Comparison of ENCODE assay signal across 8 mouse cellular contexts in genomic region chr3:101601003-101601525, GRCm38 (mm10). TPM values are rescaled to one million over a fixed set of nuclear protein-coding genes. Genes with fewer than 3 reads are reported as not detected.
A peak's percentile ranks its signal among the peaks of the same experiment; 100 is the strongest.
DNase-seq lines count a peak whose midpoint lies in the region; ATAC-seq and TF ChIP-seq lines count a peak whose summit lies in the region.

No protein-coding gene starts in this region.

- peak overlapping the region; percentile 100 for H3K9ac ChIP-seq in heart, embryonic 11.5 days (ENCODE audit: low read depth, low read length)
- no peak overlapping the region for H3K9ac ChIP-seq in hindbrain, postnatal 0 days (replicated peaks; ENCODE audit: low read length)
- peak overlapping the region; percentile 14; the same call in 1 of the 2 replicates for H3K9ac ChIP-seq in midbrain, embryonic 14.5 days (replicated peaks; ENCODE audit: low read length)

- no peak for TF ChIP-seq CTCF in cortical plate, adult 2 months (IDR thresholded peaks at IDR 0.05; ENCODE audit: extremely low read depth, insufficient read depth, low read length)
- no peak for TF ChIP-seq CTCF in hindbrain, postnatal 0 days (IDR thresholded peaks at IDR 0.05; ENCODE audit: low read depth)

- peaks cover 68% of the 10 kb centered on the region for H3K4me1 ChIP-seq in heart, embryonic 11.5 days (ENCODE audit: control insufficient read depth, insufficient read depth, low read length)
- peaks cover 22% of the 10 kb centered on the region for H3K4me1 ChIP-seq in cortical plate, adult 2 months (ENCODE audit: control insufficient read depth, insufficient read depth, low read length)
- H3K4me1 ChIP-seq in hindbrain, postnatal 0 days (ENCODE audit: insufficient read depth, low read length): peaks cover 49% of the 10 kb centered on the region
- peaks cover 68% of the 10 kb centered on the region for H3K4me1 ChIP-seq in midbrain, embryonic 14.5 days (ENCODE audit: control insufficient read depth, insufficient read depth, low read length)

- 32% methylated on average over 8 of the region's 8 CpGs for WGBS in heart, embryonic 11.5 days (ENCODE audit: insufficient replicate concordance)
- WGBS in hindbrain, postnatal 0 days: 44% methylated on average over 8 of the region's 8 CpGs
- 58% methylated on average over 8 of the region's 8 CpGs for WGBS in midbrain, embryonic 14.5 days

- peak overlapping the region; percentile 88 for H3K4me2 ChIP-seq in heart, embryonic 11.5 days
- peak overlapping the region; percentile 68 for H3K4me2 ChIP-seq in hindbrain, postnatal 0 days (ENCODE audit: low read depth, low read length)
- H3K4me2 ChIP-seq in midbrain, embryonic 14.5 days (ENCODE audit: low read length): peak overlapping the region; percentile 62

- H3K36me3 ChIP-seq in heart, embryonic 11.5 days (ENCODE audit: control insufficient read depth, insufficient read depth, low read length): no peaks in the 10 kb centered on the region
- H3K36me3 ChIP-seq in hindbrain, postnatal 0 days (ENCODE audit: insufficient read depth, low read length): no peaks in the 10 kb centered on the region
- H3K36me3 ChIP-seq in midbrain, embryonic 14.5 days (ENCODE audit: control insufficient read depth, insufficient read depth, low read length): no peaks in the 10 kb centered on the region; the same call in 1 of the 2 replicates

- no peak for TF ChIP-seq POLR2A in cortical plate, adult 2 months (IDR thresholded peaks at IDR 0.05; ENCODE audit: extremely low read depth, insufficient read depth, low read length)

- no peaks in the 10 kb centered on the region for H3K9me3 ChIP-seq in heart, embryonic 11.5 days (replicated peaks; ENCODE audit: control insufficient read depth, low read length)
- no peaks in the 10 kb centered on the region for H3K9me3 ChIP-seq in hindbrain, postnatal 0 days (ENCODE audit: low read length)
- no peaks in the 10 kb centered on the region for H3K9me3 ChIP-seq in midbrain, embryonic 14.5 days (ENCODE audit: control insufficient read depth, low read length)

- ATAC-seq in heart, embryonic 11.5 days (replicated peaks; ENCODE audit: insufficient number of reproducible peaks, low FRiP score, low TSS enrichment): no peak
- no peak for ATAC-seq in hindbrain, postnatal 0 days
- no peak for ATAC-seq in midbrain, embryonic 14.5 days (ENCODE audit: low FRiP score, low TSS enrichment)

- no peaks in the 10 kb centered on the region for H3K27me3 ChIP-seq in heart, embryonic 11.5 days (ENCODE audit: control insufficient read depth, insufficient read depth, low read length)
- no peaks in the 10 kb centered on the region for H3K27me3 ChIP-seq in hindbrain, postnatal 0 days (ENCODE audit: insufficient read depth, low read length)
- H3K27me3 ChIP-seq in midbrain, embryonic 14.5 days (ENCODE audit: control insufficient read depth, insufficient read depth, low read length): no peaks in the 10 kb centered on the region

- intact Hi-C loops in heart, postnatal 14 days (cut with DNase I): loop anchor here (5.0 to 10.0 kb wide), 2 partner anchors 49 to 324 kb away; partner anchors contain the start of gene Slc22a15

- peak overlapping the region; percentile 98 for H3K4me3 ChIP-seq in heart, embryonic 11.5 days (ENCODE audit: low read depth, low read length)
- H3K4me3 ChIP-seq in cortical plate, adult 2 months (ENCODE audit: insufficient read depth, low read length): peak overlapping the region; percentile 63
- no peak overlapping the region for H3K4me3 ChIP-seq in hindbrain, postnatal 0 days (ENCODE audit: low read length)
- H3K4me3 ChIP-seq in midbrain, embryonic 14.5 days (replicated peaks; ENCODE audit: low read depth, low read length): no peak overlapping the region

- H3K27ac ChIP-seq in heart, embryonic 11.5 days (ENCODE audit: low read depth, low read length): peak overlapping the region; percentile 100
- H3K27ac ChIP-seq in cortical plate, adult 2 months (ENCODE audit: insufficient read depth, low read length): no peak overlapping the region
- H3K27ac ChIP-seq in hindbrain, postnatal 0 days: no peak overlapping the region
- H3K27ac ChIP-seq in midbrain, embryonic 14.5 days (replicated peaks; ENCODE audit: low read depth, low read length): no peak overlapping the region

- no peak for DNase-seq in heart, postnatal 14 days
- DNase-seq in hindbrain, postnatal 0 days (ENCODE audit: low spot score): no peak
- DNase-seq in midbrain, embryonic 14.5 days: no peak
- DNase-seq in adrenal gland, adult 18-20 months (ENCODE audit: low spot score in 2 of 2): no peak
- DNase-seq in left cerebral cortex, adult 18-20 months (ENCODE audit: low spot score in 2 of 2): no peak
- DNase-seq in embryo, embryonic 10 days (ENCODE audit: low spot score): no peak

RNA-seq across cellular contexts. Expression of gene Atp1a1, which starts 3.4 kb away (rescaled TPM):
- 404 and 434 TPM in 2 replicates for polyA plus RNA-seq in heart, embryonic 11.5 days (2014; fragmentation: Nextera tagmentation; extraction: Ambion mirVana)
- total RNA-seq in heart, postnatal 14 days (2021): 100 to 1,000 TPM; 773 to 866 TPM
- polyA plus RNA-seq in cortical plate, adult 2 months (2012; rRNA removed): 817 and 830 TPM in 2 replicates
- total RNA-seq in hindbrain, postnatal 0 days (2014; rRNA removed): 244 and 264 TPM in 2 replicates
- 66.3 and 66.4 TPM in 2 replicates for polyA plus RNA-seq in hindbrain, postnatal 0 days (2015; fragmentation: Nextera tagmentation; extraction: Ambion mirVana)
- polyA plus RNA-seq in midbrain, embryonic 14.5 days (2014; fragmentation: Nextera tagmentation; extraction: Ambion mirVana): 80.9 and 84.7 TPM in 2 replicates
- 100 to 1,000 TPM; 737 to 778 TPM for total RNA-seq in adrenal gland, adult 18-20 months (2021)
- total RNA-seq in left cerebral cortex, adult 18-20 months (2021): 1,000 to 10,000 TPM; 1,009 to 1,025 TPM

Comparison
In these comparisons a context has a peak if more than half of its experiments do, and no peak if none do; other contexts are left out.
1. H3K4me3 ChIP-seq: peak in heart, embryonic 11.5 days (single experiment) and cortical plate, adult 2 months (single experiment); none in hindbrain, postnatal 0 days (single experiment) and midbrain, embryonic 14.5 days (single experiment).
2. Peak in every context shown above with its lines, with median percentiles within 50 percentile points of each other: H3K4me2 ChIP-seq.